Mouse (Mus musculus) stomach, postnatal 0 days (tissue): Measurements from ENCODE around the gene Banf2. TPM values are rescaled to one million over a fixed set of nuclear protein-coding genes. Genes with fewer than 3 reads are reported as not detected.

Source experiments
- ATAC-seq: fragments of 200-750 bp; cut with Nextera tagmentation; 2 replicates; pipeline ENCODE4 v1.8.0; 2017; ENCODE audit not compliant: low FRiP score, low TSS enrichment
- DNase-seq: peaks from one replicate; pipeline ENCODE4 v3.0.0-alpha.2; 2016; ENCODE audit warnings: low spot score
- H3K27ac ChIP-seq: fragments of 300-500 bp; sonication (generic); replicated peaks from 2 replicates; pipeline ENCODE4 v1.5.1; 2014; ENCODE audit warnings: mild to moderate bottlenecking, control low read depth
- H3K27me3 ChIP-seq: fragments of 300-500 bp; sonication (generic); 2 replicates; pipeline ENCODE4 v1.6.1; 2014; ENCODE audit warnings: low read length; ENCODE audit not compliant: control insufficient read depth, insufficient read depth
- H3K36me3 ChIP-seq: fragments of 300-500 bp; sonication (generic); 2 replicates; pipeline ENCODE4 v1.6.1; 2014; ENCODE audit warnings: low read length, mixed read lengths; ENCODE audit not compliant: control insufficient read depth, insufficient read depth
- H3K4me1 ChIP-seq: fragments of 300-500 bp; sonication (generic); replicated peaks from 2 replicates; pipeline ENCODE4 v1.6.1; 2014; ENCODE audit warnings: antibody characterized with exemption; ENCODE audit not compliant: control insufficient read depth, insufficient read depth
- H3K4me2 ChIP-seq: fragments of 300-500 bp; sonication (generic); replicated peaks from 2 replicates; pipeline ENCODE4 v1.6.1; 2014; ENCODE audit warnings: low read depth, mild to moderate bottlenecking, control low read depth, moderate library complexity
- H3K4me3 ChIP-seq: fragments of 300-500 bp; sonication (generic); 2 replicates; pipeline ENCODE4 v1.5.1; 2014; ENCODE audit warnings: low read depth, low read length, control low read depth
- H3K9ac ChIP-seq: fragments of 300-500 bp; sonication (generic); 2 replicates; pipeline ENCODE4 v1.6.1; 2014; ENCODE audit warnings: mild to moderate bottlenecking, low read length, control low read depth, mixed read lengths
- H3K9me3 ChIP-seq: fragments of 300-500 bp; sonication (generic); 2 replicates; pipeline ENCODE4 v1.6.1; 2016; ENCODE audit warnings: low read length; ENCODE audit not compliant: control insufficient read depth
- CTCF ChIP-seq: IDR thresholded peaks from 2 replicates; pipeline ENCODE4 v1.5.1; 2016; ENCODE audit warnings: antibody characterized with exemption, low read depth, mild to moderate bottlenecking, moderate library complexity
- EP300 ChIP-seq: optimal IDR thresholded peaks from 2 replicates; pipeline ENCODE3; 2016; ENCODE audit warnings: antibody characterized with exemption
- WGBS: fragments of 180-500 bp; shearing (Covaris S2); extraction: QIAGEN DNeasy Blood & Tissue Kit; methylation state at CpG from one replicate; pipeline ENCODE4 v1.1.7; 2014; 5-methylcytosine and 5-hydroxymethylcytosine counted together
- polyA plus RNA-seq: library from polyadenylated mRNA; unstranded; fragments of >200 nt; fragmentation: Nextera tagmentation; extraction: Ambion mirVana; gene quantifications from 2 replicates; pipeline ENCODE4 v1.2.1, GENCODE M21; 2015

Gene Banf2
- polyA plus RNA-seq, 1 experiment from 2014 or later, result not detected

DNA sequence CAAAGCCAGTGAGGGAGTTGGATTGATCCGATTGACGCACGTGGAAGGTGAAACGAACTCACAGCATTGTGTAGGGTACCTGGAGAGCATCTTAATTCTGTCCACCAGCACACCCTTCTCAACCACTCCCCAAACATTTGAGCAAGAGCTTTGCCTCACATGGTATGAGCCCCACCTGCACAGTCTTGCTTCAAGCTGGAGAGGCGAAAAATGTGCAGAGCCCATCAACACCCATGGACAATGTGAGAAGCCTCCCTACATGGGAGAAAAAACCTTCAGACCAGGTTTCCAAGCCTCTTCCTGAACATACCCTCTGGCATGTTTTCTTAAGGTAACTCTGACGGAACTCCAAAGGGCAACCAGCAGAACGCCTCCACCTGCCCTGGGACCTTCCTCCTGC, 2.1 kb upstream of the Banf2 start:
- TF ChIP-seq CTCF (no peak), EP300 (no peak)

DNA sequence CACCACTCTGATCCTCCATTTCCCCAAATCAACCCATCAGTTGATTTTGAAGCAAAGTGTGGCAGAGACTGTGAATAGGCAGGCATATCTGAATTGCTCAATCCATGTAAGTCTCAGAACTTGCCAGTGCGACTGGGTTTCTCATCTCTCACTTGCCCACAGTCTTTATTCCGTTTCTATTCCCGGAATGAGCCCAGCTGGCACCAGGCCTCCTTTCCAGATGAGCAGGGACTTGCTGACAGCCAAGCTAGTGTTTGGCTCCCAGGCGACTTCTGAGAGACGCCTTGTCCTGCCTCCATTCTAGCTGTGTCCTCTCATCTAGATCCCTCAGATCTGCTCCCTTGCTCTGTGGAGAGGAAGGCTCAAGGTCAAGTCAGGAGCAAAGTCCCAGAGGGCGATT, 11.9 kb downstream of the Banf2 start:
- Histone ChIP-seq H3K9me3 (peaks cover 6% of the 10 kb centered on the region; the same call in 1 of the 2 replicates), H3K4me3 (no peak overlapping the region), H3K4me1 (no peaks in the 10 kb centered on the region), H3K27ac (no peak overlapping the region), H3K9ac (no peak overlapping the region), H3K27me3 (no peaks in the 10 kb centered on the region), H3K4me2 (no peak overlapping the region), H3K36me3 (no peaks in the 10 kb centered on the region)
- TF ChIP-seq EP300 (no peak), CTCF (no peak)
- DNase-seq (no peak), ATAC-seq (no peak)
- 75% methylated on average over 6 of the region's 6 CpGs for WGBS

More for the DNA sequence above, 2.1 kb upstream of the Banf2 start:
- no peak overlapping the region for H3K4me2 ChIP-seq
- 80% methylated on average over 7 of the region's 7 CpGs for WGBS
- H3K36me3 ChIP-seq, result no peaks in the 10 kb centered on the region
- DNase-seq (no peak), ATAC-seq (no peak)
- H3K4me1 ChIP-seq, result no peaks in the 10 kb centered on the region
- no peak overlapping the region for H3K27ac ChIP-seq
- H3K4me3 ChIP-seq, result no peak overlapping the region
- no peaks in the 10 kb centered on the region for H3K9me3 ChIP-seq
- no peak overlapping the region for H3K9ac ChIP-seq
- H3K27me3 ChIP-seq, result no peaks in the 10 kb centered on the region

DNA sequence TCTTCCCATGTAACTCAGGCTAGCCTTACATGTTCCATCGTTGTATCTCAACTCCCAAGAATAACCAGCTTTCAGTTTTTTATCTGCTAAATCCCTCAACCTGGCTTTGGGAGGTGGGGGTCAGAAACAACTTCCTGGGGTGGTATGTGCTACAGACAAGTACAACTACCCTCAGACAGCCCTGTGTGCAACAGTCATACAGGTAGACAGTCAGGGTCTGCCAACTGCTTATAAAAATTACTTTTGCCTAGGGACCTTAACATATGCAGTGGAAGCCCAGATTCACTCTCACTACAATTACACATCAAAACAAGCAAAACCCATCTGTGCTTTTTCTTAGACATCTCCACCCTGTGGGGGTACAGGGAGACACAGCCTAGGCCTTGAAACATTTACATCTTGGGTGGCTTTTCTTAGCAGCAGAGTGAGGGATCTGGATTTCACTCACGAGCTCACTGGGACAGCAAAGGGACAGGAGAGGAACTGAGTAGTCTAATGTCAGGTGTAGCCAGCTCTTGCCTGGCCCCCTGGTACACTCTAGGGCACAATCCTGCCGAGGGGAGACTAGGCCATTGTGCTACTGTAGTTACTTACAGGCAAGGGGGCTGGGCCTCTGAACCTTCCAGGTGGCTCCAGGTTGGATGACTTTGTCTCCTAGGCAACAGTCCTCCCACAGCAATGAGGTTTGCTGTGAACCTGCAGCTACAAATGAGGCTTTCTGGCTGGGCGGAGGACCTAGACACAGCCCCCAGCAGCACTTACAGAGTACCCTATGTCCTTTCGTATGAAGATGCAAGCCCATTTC, 13.1 kb downstream of the Banf2 start:
- Histone ChIP-seq H3K27me3 (no peaks in the 10 kb centered on the region), H3K4me3 (no peak overlapping the region), H3K9me3 (peaks cover 6% of the 10 kb centered on the region; the same call in 1 of the 2 replicates), H3K27ac (no peak overlapping the region), H3K4me1 (no peaks in the 10 kb centered on the region), H3K36me3 (no peaks in the 10 kb centered on the region), H3K9ac (no peak overlapping the region), H3K4me2 (no peak overlapping the region)
- ATAC-seq (no peak), DNase-seq (no peak)
- WGBS, result 53% methylated on average over 5 of the region's 5 CpGs
- TF ChIP-seq CTCF (no peak), EP300 (no peak)

DNA sequence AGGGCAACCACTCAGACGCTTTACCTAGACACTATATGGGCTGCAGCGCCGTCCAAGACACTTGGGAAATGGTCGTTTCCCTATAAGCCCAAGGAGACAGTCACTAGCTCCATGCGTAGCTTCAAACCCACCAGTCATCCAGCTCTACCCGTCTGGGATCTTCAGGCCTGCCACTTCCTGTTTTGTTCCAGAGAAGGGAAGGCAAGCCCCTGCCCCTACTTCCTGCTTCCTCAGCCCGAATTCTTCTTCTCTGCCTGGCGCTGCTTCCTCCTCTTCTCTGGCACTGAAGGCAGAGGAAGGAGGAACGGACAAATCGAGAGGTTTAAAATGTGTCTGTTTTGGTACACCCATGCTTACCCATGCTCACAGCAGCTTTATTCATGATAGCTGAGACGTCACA, 14.1 kb downstream of the Banf2 start:
- H3K4me2 ChIP-seq, result no peak overlapping the region

DNA sequence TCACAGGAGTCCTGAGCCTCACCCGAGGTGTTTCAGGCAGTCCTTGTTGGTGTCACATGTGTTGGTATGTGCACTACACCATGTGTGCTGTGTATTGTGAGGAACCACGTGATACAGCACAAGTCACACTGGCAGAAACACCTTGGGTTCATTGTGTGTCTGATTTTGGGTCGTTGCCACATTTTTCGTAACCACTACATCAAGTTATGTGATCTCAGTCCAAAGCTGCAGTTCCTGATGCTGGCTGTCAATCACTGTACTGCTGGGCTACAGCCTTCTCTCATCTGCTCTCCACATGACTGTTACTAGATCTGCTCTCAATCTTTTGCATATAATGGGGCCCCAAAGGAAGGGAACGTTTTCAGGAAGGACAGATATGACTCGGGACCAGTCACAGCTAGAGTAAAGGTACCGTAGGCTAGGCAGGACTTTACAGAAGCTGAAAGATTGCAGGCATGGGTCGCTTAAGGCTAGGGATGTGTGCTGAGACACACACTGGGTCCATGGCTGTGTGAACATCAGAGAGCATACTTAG, 17.4 kb downstream of the Banf2 start:
- ATAC-seq (no peak), DNase-seq (no peak)
- Histone ChIP-seq H3K27ac (no peak overlapping the region), H3K4me2 (no peak overlapping the region), H3K27me3 (no peaks in the 10 kb centered on the region), H3K4me3 (no peak overlapping the region), H3K9ac (no peak overlapping the region), H3K4me1 (no peaks in the 10 kb centered on the region), H3K36me3 (no peaks in the 10 kb centered on the region), H3K9me3 (no peaks in the 10 kb centered on the region)
- TF ChIP-seq CTCF (no peak), EP300 (no peak)
- WGBS, result 71% methylated on average over 8 of the region's 8 CpGs

More for the DNA sequence above, 14.1 kb downstream of the Banf2 start:
- Histone ChIP-seq H3K4me1 (no peaks in the 10 kb centered on the region), H3K9ac (no peak overlapping the region), H3K27me3 (no peaks in the 10 kb centered on the region), H3K36me3 (no peaks in the 10 kb centered on the region), H3K4me3 (no peak overlapping the region), H3K9me3 (peaks cover 6% of the 10 kb centered on the region; the same call in 1 of the 2 replicates), H3K27ac (no peak overlapping the region)
- TF ChIP-seq EP300 (no peak), CTCF (no peak)
- ATAC-seq (no peak), DNase-seq (no peak)
- WGBS, result 64% methylated on average over 11 of the region's 11 CpGs

DNA sequence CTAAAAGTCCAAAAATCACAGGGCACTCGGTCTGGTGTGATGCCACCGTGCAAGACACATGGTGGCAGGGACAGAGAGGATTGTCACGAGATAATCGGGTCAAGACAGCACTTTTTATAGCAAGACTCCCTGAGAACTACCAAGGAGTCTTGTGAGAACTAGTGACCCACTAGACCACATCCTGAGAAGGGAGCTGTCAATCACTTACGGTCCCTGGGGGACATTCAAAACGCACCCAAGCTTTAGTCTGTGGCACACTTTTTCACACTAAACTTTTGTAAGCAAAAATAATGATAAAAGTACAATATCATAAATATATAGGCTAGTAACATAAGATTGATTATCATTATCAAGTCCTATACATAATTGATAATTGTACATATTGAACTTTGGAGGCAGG, 18.0 kb downstream of the Banf2 start:
- WGBS, result 90% methylated on average over 6 of the region's 6 CpGs
- no peaks in the 10 kb centered on the region for H3K9me3 ChIP-seq
- no peaks in the 10 kb centered on the region for H3K36me3 ChIP-seq
- no peaks in the 10 kb centered on the region for H3K27me3 ChIP-seq
- TF ChIP-seq EP300 (no peak), CTCF (no peak)
- H3K4me2 ChIP-seq, result no peak overlapping the region
- H3K4me3 ChIP-seq, result no peak overlapping the region
- ATAC-seq (no peak), DNase-seq (no peak)
- no peaks in the 10 kb centered on the region for H3K4me1 ChIP-seq
- H3K27ac ChIP-seq, result no peak overlapping the region
- H3K9ac ChIP-seq, result no peak overlapping the region
